Mouse (Mus musculus): ENCODE results near the gene 2900026A02Rik. TPM values are rescaled to one million over a fixed set of nuclear protein-coding genes. Genes with fewer than 3 reads are reported as not detected.

2900026A02Rik gene
- polyA plus RNA-seq, 1 experiment from 2014 or later: 4.4 TPM

DNA sequence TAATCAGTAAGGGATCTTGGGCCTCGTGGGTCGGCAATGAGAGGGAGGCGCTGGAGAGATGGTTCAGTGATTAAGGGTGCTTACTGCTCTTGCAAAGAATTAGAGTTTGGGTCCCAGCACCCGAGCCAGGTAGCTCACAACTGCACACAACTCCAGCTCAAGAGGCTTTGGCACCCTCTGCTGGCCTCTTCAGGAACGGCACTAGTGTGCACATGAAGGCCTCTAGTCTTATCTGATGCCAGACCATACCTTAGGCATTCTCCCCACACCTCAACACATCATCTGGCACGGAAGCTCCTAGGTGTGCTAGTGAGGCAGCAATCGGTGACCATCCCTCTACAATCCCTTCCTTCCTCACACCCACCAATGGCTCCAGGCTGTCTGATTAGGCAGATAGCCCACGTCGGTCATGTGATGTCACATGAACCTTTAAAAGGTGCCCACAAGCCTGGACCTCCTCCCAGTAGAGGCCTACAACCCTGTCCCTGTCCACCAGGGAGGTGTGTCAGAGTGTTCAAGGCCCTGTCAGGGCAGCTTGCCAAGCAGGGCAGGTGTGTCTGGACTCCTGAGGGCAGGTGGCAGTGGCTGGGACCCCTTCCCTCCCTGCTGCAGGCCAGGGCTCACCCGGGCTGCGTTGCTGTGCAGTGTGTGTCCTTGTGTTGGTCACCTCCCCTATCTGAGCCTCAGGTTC lies 50.8 kb downstream of the 2900026A02Rik start:
- Histone ChIP-seq H3K27ac (replicated peaks) (no peak overlapping the region), H3K36me3 (no peaks in the 10 kb centered on the region), H3K4me1 (peaks cover 3% of the 10 kb centered on the region), H3K27me3 (no peaks in the 10 kb centered on the region), H3K9ac (replicated peaks) (no peak overlapping the region), H3K9me3 (no peaks in the 10 kb centered on the region), H3K4me2 (replicated peaks) (no peak overlapping the region), H3K4me3 (no peak overlapping the region)
- no peak for ATAC-seq (replicated peaks)
- WGBS: 88% methylated on average over 11 of the region's 11 CpGs

DNA sequence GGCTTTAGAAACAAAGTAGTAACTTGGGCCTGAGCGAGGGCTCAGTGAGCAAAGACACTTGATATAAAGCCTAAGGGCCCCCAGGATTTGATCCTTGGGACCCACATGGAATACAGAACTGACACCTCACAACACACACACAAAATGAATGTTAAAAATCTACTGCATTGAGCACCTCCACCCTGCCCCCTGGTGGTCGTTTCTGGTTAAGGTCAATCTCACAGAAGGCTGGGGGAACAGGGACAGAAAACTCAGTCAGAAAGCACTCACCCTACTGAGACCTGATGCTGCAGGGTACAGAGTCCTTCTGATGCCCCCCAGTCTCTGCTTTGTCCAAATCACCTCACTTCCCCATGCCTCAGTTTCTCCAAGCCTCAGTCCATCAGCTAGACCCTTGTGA lies 53.3 kb downstream of the 2900026A02Rik start:
- Histone ChIP-seq H3K9me3 (no peaks in the 10 kb centered on the region), H3K36me3 (no peaks in the 10 kb centered on the region), H3K4me2 (replicated peaks) (no peak overlapping the region), H3K4me1 (peaks cover 22% of the 10 kb centered on the region), H3K27ac (replicated peaks) (no peak overlapping the region), H3K9ac (replicated peaks) (no peak overlapping the region), H3K27me3 (no peaks in the 10 kb centered on the region), H3K4me3 (no peak overlapping the region)
- no peak for ATAC-seq (replicated peaks)
- WGBS: 44% methylated on average over 2 of the region's 2 CpGs

DNA sequence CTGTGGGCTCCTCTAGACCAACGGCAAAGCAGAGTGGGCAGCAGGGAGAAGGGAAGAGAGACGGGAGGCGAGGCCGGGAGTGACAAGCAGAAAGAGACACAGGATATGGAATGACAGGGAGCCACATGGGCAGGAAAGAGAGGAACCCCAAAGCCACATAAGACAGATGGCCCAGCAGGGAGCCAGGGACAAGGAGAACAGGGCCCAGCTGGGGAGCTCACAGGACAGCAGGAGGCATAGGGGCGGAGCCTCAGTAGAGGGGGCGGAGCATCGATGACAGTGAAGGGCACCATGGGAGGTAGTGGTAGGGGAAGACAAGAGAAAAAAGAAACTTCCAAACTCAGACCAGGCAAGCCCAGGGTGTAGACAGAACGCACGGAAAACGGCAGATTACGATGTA lies 55.6 kb downstream of the 2900026A02Rik start:
- H3K36me3 ChIP-seq: no peaks in the 10 kb centered on the region
- ATAC-seq (replicated peaks): peak; percentile 3; the same call in 1 of the 2 replicates
- H3K27ac ChIP-seq (replicated peaks): peak overlapping the region; percentile 66
- WGBS: 44% methylated on average over 11 of the region's 11 CpGs
- H3K9ac ChIP-seq (replicated peaks): no peak overlapping the region
- no peak overlapping the region for H3K4me3 ChIP-seq
- H3K27me3 ChIP-seq: no peaks in the 10 kb centered on the region
- H3K9me3 ChIP-seq: no peaks in the 10 kb centered on the region
- no peak overlapping the region for H3K4me2 ChIP-seq (replicated peaks)
- peaks cover 25% of the 10 kb centered on the region for H3K4me1 ChIP-seq

DNA sequence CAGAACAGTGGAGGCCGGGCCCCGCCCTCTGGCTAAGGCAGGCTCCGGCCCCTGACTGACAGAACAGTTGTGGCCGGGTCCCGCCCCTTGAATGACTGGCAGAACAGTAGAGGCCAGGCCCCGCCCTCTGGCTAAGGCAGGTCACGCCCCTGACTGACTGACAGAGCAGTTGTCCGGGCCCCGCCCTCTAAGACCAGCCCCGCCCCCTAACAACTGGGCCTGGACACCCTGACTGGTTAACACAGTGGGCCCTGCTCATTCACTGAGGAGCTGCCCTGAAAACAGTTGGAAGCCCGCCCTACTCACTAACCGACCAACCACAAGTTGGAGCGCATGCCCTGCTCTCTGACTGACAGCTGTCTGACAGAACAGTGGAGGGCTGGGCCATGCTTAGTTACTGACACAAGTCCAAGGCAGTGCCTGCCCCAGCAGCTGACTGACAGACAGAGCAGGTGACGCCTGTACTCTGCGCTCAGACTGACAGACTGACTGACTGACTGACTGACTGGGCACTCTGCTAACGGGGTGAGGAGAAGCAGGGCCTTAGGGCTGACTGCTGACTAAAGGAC lies 56.1 kb downstream of the 2900026A02Rik start:
- Histone ChIP-seq H3K27ac (replicated peaks) (peak overlapping the region; percentile 66), H3K4me1 (peaks cover 31% of the 10 kb centered on the region), H3K36me3 (no peaks in the 10 kb centered on the region), H3K4me3 (no peak overlapping the region), H3K4me2 (replicated peaks) (no peak overlapping the region), H3K9me3 (no peaks in the 10 kb centered on the region), H3K9ac (replicated peaks) (no peak overlapping the region), H3K27me3 (no peaks in the 10 kb centered on the region)
- peak; percentile 77 for ATAC-seq (replicated peaks)
- 5% methylated on average over 16 of the region's 16 CpGs for WGBS

DNA sequence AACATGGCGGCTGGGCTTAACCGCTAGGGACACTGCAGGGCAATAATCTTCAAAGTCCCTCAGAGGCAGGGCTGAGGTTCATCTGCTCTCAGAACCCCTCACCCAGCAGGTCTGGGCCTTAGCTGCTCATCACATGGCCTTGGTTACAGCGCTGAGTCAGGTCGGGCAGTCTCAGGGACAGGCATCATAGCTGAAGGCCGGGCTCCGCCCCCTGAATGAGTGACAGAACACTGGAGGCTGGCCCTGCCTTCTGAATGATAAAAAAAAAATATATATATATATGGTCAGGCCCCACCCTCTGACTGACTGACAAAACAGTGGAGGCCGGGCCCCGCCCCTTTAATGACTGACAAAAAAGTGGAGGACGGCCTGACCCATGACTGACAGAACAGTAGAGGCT lies 56.6 kb downstream of the 2900026A02Rik start:
- H3K4me2 ChIP-seq (replicated peaks): no peak overlapping the region
- no peaks in the 10 kb centered on the region for H3K9me3 ChIP-seq
- 36% methylated on average over 9 of the region's 9 CpGs for WGBS
- peaks cover 32% of the 10 kb centered on the region for H3K4me1 ChIP-seq
- no peak overlapping the region for H3K27ac ChIP-seq (replicated peaks)
- H3K9ac ChIP-seq (replicated peaks): no peak overlapping the region
- H3K4me3 ChIP-seq: no peak overlapping the region
- no peaks in the 10 kb centered on the region for H3K27me3 ChIP-seq
- peak; percentile 23 for ATAC-seq (replicated peaks)
- H3K36me3 ChIP-seq: no peaks in the 10 kb centered on the region

DNA sequence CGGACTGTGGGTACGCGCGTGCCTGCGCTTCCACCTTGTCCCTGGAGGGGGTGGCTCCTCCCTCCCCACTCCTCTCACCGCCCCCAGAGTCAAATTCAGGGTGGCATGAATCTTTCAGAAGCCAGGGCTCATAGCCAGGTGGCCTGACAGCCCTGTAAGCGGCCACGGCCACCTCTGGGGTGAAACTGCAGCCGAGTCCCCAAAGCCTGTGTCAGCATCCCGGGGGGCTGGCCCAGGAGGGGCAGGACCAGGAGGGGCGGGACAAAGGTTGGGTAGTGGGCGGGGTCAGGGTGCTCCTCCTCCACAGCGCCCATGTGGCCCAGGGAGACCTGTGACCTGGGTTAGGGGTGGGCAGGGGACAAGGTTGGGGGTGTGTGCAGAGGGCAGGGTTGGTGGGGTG lies 57.9 kb downstream of the 2900026A02Rik start:
- Histone ChIP-seq H3K27ac (replicated peaks) (no peak overlapping the region), H3K9me3 (no peaks in the 10 kb centered on the region), H3K4me2 (replicated peaks) (peak overlapping the region; percentile 35), H3K36me3 (no peaks in the 10 kb centered on the region), H3K27me3 (no peaks in the 10 kb centered on the region), H3K4me1 (peaks cover 32% of the 10 kb centered on the region), H3K9ac (replicated peaks) (no peak overlapping the region), H3K4me3 (peak overlapping the region; percentile 11; the same call in 1 of the 2 replicates)
- ATAC-seq (replicated peaks): no peak
- WGBS: 16% methylated on average over 13 of the region's 13 CpGs

DNA sequence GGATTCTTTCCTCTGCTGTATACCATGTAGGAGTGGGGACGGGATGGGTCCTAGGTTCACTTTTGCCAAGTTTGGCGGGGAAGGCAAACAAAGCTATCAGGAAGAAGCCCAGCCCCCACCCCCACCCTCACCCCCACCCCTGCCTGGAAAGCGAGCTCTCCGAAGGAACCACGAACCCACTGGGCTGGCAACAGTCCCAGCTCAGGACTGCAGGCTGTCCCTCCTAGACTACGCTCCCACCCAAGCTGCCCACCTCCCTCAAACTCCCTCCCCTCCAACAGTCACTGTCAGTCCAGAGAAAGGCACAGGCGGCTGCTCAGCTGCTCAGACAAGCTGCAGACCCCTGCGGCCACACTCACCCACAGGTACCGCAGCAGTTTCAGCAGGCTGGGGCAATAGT lies 58.3 kb downstream of the 2900026A02Rik start:
- Histone ChIP-seq H3K36me3 (no peaks in the 10 kb centered on the region), H3K27ac (replicated peaks) (no peak overlapping the region), H3K27me3 (no peaks in the 10 kb centered on the region), H3K9me3 (no peaks in the 10 kb centered on the region), H3K4me3 (peak overlapping the region; percentile 11; the same call in 1 of the 2 replicates), H3K4me2 (replicated peaks) (peak overlapping the region; percentile 35), H3K9ac (replicated peaks) (no peak overlapping the region), H3K4me1 (peaks cover 32% of the 10 kb centered on the region)
- ATAC-seq (replicated peaks): no peak
- 13% methylated on average over 9 of the region's 9 CpGs for WGBS

DNA sequence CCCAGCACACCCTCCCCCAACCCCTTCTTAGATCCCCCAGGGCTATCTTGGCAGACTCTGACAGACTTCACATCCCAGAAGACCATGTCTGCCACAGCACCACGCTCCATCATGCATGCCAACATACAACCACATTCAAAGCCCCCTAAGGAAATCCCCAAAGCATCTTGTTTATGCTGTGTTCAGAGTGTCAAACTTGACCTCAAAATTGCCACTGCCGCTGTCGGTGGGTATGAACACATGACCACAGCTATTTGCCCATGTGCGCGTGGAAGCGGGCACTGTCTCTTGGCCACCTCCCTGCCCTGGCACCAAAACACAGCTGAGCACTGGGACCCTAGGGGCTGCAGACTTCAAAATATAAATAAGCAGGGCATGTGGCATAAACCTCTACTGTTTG lies 59.5 kb downstream of the 2900026A02Rik start:
- no peak overlapping the region for H3K27ac ChIP-seq (replicated peaks)
- H3K4me1 ChIP-seq: peaks cover 32% of the 10 kb centered on the region
- no peaks in the 10 kb centered on the region for H3K27me3 ChIP-seq
- ATAC-seq (replicated peaks): no peak
- H3K4me2 ChIP-seq (replicated peaks): no peak overlapping the region
- H3K4me3 ChIP-seq: no peak overlapping the region
- no peak overlapping the region for H3K9ac ChIP-seq (replicated peaks)
- 90% methylated on average over 6 of the region's 6 CpGs for WGBS
- no peaks in the 10 kb centered on the region for H3K36me3 ChIP-seq
- H3K9me3 ChIP-seq: no peaks in the 10 kb centered on the region

DNA sequence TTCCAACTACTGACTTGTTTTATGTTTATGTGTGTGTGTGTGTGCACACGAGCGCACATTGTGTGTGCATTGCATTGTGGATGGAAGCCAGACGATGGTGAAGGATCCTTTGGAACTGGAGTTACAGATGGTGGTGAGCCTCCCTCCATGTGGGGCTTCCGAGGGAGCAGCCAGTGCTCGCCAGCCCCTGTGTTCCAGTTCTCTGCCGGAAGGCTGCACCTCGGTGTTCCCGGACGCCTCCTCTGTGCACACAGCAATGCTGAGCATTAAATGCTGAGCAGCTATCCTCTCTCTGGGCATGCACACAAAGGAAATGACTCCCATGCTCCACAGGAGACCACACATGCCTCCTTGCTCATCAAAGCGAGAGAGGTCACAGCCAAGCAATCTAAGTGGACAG lies 60.7 kb downstream of the 2900026A02Rik start:
- Histone ChIP-seq H3K9me3 (no peaks in the 10 kb centered on the region), H3K36me3 (no peaks in the 10 kb centered on the region), H3K27ac (replicated peaks) (0 out of 2 replicates have a peak overlapping the region, but pooled peaks have one; percentile 3), H3K4me3 (no peak overlapping the region), H3K27me3 (no peaks in the 10 kb centered on the region), H3K9ac (replicated peaks) (no peak overlapping the region), H3K4me2 (replicated peaks) (no peak overlapping the region), H3K4me1 (peaks cover 30% of the 10 kb centered on the region)
- ATAC-seq (replicated peaks): no peak
- 59% methylated on average over 10 of the region's 10 CpGs for WGBS

DNA sequence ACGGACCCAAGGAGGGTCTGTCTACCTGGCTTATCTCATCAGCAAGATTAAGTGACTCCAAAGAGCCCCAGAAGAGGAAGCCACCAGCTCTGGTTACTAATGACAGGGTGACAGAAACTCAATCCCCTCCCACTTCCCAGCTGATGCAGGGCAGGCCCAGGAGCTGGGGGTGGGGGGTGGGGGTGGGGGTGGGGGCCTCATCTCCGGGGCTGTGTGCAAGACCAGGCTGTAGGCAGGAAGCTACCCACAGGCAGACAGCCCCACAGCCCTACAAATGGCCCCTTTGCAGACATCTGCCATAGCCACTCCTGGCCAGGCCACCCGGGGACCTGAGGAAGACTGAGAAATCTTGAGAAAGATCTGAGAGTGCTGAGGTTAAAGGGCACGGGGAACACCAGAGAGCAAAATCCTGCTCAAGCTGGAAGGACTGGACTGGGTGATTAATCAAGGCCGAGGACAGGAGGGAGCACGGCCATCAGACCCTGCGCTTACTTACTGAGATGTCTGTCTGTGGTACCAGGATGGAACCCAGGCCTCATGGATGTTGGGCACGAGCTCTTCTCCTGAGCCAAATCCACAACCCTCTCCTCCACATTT lies 62.2 kb downstream of the 2900026A02Rik start:
- peaks cover 22% of the 10 kb centered on the region for H3K4me1 ChIP-seq
- no peak for ATAC-seq (replicated peaks)
- H3K27me3 ChIP-seq: no peaks in the 10 kb centered on the region
- H3K9ac ChIP-seq (replicated peaks): no peak overlapping the region
- H3K4me2 ChIP-seq (replicated peaks): no peak overlapping the region
- H3K36me3 ChIP-seq: no peaks in the 10 kb centered on the region
- H3K4me3 ChIP-seq: no peak overlapping the region
- WGBS: 63% methylated on average over 8 of the region's 8 CpGs
- H3K27ac ChIP-seq (replicated peaks): no peak overlapping the region
- H3K9me3 ChIP-seq: no peaks in the 10 kb centered on the region

DNA sequence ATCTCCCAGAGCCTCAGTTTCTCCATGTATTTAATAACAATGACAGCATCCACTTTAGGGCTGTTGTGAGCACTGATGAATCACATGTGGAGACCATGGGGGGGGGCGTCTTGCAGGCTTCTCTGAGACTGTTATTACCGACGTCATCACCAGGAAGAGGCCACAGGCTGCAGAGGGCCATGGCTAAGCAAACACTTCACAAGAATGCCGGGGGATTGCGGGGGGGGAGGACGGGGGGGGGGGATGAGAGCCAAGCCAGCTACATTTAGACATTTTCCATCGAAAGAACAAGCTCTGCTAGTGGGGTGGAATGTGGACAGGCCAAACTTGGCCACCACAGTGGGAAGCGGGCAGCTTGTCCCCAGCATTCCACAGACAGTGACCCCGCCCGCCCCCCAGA lies 63.4 kb downstream of the 2900026A02Rik start:
- Histone ChIP-seq H3K4me3 (no peak overlapping the region), H3K27ac (replicated peaks) (no peak overlapping the region), H3K4me2 (replicated peaks) (no peak overlapping the region), H3K4me1 (peaks cover 25% of the 10 kb centered on the region), H3K9me3 (no peaks in the 10 kb centered on the region), H3K36me3 (no peaks in the 10 kb centered on the region), H3K9ac (replicated peaks) (no peak overlapping the region), H3K27me3 (no peaks in the 10 kb centered on the region)
- ATAC-seq (replicated peaks): no peak
- WGBS: 72% methylated on average over 10 of the region's 10 CpGs

DNA sequence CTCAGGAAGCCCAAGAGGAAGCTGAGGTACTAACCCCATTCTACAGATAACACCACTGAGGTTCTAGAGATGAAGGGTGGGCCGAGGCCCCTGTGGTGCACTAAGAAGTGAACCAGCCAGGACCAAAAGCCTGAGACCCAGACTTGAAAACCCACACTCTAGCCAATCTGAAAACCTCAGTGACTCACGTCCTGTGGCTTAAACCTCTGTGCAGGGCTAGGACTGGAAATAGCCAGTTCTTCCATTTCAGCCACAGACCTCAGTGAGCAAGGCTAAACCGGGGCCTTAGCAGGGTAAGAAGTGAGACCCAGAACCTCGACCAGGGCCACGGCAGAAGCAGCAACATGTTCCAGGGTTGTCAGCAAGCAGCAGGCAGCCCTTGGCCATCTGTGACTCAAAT lies 64.0 kb downstream of the 2900026A02Rik start:
- WGBS: 91% methylated on average over 5 of the region's 5 CpGs
- Histone ChIP-seq H3K36me3 (no peaks in the 10 kb centered on the region), H3K27ac (replicated peaks) (no peak overlapping the region), H3K9me3 (no peaks in the 10 kb centered on the region), H3K4me2 (replicated peaks) (no peak overlapping the region), H3K4me3 (no peak overlapping the region), H3K27me3 (no peaks in the 10 kb centered on the region), H3K9ac (replicated peaks) (no peak overlapping the region), H3K4me1 (peaks cover 26% of the 10 kb centered on the region)
- ATAC-seq (replicated peaks): no peak

Measured in forebrain, embryonic 15.5 days (tissue).